Mouse (Mus musculus): ENCODE data around the gene Ncapg2. TPM values are rescaled to one million over a fixed set of nuclear protein-coding genes. Genes with fewer than 3 reads are reported as not detected.

The Ncapg2 gene
- total RNA-seq (2015) (67.6 and 80.3 TPM in 2 replicates), total RNA-seq (2017) (102 and 135 TPM in 2 replicates)

DNA sequence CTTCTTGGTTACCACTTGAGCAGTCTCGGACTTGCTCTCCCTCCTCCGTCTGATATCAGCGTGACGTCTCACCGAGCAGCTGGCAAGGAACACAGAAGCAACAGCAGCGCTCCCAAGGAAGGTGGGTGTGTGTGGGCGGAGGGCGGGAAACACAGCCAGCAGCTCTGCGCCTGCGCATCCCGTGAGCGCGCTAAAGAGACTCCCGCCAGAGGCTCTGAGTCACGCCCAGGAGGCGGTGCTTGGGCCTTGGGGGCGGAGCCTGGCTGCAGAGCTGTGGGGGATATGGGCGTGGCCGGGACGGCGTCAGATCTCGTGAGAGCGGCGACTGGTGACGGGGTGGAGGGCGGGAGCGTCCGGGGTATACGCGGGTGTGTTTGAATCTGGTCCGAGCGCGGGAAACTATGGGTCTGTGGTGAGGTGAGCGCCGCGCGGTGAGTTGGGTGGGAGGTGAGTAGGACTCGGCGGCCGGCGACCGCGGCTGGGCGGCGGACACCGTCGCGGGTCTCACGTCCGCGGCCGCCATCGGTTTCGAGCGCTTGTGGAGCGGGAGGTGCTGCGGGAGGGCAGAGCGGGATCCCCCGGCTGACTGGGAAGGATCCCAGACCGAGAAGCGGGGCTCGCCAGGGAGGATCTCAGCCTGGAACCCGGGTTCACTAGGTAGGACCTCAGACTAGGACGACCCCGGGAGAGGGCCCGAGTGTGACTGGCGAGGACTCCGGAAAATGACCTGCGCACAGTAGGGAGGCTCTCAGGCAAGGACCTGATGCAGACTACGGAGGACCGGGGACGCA is at the start of gene Ncapg2:
TSS of gene Ncapg2 (plus strand) at position 358 of the 791 bp plus-strand sequence.
- ATAC-seq (ENCODE audit: poor library complexity, severe bottlenecking), result peak; percentile 95

DNA sequence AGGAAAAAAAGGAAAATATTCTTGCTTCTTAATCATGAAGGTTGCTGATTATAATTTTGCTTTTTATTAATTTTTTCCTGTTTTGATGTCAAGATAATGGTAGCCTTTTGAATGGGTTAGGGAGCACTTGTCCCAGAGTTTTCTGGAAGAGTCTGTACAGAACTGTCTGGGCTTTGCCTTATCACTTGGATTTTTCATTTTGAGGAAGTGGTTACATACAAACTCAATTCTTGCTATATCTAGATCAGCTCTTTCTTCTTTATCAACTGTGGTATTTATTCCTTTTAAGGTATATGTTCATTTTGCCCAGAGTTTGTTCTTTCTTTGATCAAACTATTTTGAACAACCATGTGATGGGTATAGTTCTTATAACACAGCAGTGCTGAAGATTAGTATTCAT is 43.1 kb upstream of the Ncapg2 start:
- ATAC-seq (ENCODE audit: poor library complexity, severe bottlenecking), result no peak

DNA sequence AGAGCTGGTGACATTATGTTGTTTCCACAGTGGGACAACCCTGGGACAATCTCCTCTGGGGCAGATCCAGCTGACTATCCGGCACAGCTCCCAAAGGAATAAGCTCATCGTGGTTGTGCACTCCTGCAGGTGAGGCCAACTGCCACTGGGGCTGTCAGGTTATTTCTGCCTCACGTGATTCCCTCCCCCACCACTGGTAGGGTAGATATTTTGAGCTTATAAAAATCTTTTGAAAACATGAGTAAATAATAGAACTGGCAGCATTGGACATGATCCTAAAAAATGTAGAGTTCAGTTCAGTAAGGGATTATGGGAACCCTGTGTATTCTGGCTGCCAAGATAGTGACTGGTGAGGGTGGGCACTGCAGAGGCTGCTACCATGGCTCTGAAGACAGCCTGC is 38.3 kb upstream of the Ncapg2 start:
- no peak for ATAC-seq (ENCODE audit: poor library complexity, severe bottlenecking)

DNA sequence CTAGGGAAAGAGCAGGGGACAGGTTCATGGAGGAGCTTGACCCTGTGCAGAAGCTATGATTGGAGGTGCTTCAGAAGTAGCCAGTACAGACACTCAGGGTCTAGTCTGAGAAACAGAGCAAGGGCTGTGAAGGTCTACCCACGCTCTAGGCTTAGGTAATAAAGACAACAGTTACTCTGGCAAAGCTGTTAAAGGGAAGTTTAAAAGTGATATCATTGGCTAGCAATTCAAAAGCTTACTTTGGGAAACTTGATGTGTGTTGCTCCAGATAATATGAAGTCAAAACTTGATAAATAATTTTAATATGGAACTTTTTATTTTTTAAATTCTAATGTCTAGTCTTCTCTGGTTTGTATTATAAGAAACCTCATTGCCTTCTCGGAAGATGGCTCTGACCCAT is 37.9 kb upstream of the Ncapg2 start:
- no peak for ATAC-seq (ENCODE audit: poor library complexity, severe bottlenecking)

DNA sequence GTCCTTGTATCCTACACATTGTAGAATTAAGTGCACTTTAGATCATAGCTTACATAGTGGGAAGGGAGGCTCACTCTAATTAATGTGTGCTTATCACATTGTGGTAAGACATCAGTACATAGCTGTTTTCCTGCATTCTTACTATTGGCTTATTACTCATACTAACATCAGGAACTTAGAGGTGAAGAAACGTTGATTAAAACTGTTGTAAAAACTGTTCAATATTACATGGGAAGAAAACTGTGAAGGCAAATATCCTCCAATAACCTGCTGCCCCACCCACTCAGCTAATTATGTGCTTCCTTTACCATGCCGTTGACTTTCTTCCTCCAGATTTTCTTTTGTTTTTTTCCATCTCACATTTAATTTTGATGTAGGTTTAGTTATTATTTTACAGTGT is 36.3 kb upstream of the Ncapg2 start:
- no peak for ATAC-seq (ENCODE audit: poor library complexity, severe bottlenecking)

DNA sequence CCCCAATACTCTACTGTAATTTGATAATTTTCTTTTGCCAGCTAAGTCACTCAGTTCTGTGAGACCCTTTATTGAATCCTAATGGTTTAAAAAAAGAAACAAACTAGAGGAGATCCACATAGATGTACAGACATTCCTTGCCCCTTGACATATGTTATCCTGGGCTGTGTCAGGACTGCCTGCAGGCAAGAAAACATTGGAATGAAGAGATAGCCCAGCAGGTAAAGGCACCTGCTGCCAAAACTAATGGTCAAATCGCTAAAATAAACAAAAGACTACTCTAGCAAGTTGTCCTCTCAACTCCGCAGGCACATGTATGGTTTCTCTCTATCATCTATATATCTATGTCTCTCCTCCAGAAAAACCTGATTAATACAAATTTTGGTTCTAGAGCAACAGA is 22.1 kb upstream of the Ncapg2 start:
- no peak for ATAC-seq (ENCODE audit: poor library complexity, severe bottlenecking)

DNA sequence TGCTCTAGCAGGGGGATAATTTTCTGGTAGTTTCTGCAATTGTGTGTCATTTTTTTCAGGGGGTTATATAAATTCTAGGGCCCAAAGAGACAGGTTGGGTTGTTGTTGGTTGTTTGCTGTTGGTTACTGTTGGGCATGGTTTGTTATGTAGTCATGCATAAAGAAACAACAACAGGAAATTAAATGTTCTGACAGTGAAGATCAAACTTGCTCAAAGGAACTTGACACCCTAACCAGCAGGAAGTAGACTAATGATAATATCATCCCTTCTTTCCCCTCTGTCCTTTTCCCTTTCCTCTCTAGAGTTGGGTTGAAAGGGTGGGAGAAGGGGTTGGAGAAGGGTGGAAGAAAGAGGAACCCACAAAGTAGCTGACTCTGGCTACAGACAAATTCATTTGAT is 21.2 kb upstream of the Ncapg2 start:
- ATAC-seq (ENCODE audit: poor library complexity, severe bottlenecking), result no peak

DNA sequence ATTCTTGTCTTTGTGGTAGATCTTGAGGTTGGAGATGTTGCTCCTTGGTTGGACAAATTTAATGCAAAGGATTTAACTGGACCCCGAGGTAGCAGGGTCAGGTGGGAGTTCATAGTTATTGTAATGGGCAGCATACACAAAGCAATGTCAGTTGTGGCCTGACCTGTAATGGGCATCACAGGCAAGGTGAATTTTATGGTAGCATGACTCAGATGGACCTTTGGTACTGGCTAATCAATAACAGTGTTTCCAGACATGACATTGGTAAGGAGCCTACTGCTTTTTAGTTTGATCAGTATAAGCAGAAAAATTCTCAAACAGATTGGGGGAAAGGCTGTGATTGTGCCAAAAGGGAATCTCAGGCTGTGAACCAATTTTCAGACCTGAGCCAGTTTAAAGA is 18.4 kb upstream of the Ncapg2 start:
- no peak for ATAC-seq (ENCODE audit: poor library complexity, severe bottlenecking)

DNA sequence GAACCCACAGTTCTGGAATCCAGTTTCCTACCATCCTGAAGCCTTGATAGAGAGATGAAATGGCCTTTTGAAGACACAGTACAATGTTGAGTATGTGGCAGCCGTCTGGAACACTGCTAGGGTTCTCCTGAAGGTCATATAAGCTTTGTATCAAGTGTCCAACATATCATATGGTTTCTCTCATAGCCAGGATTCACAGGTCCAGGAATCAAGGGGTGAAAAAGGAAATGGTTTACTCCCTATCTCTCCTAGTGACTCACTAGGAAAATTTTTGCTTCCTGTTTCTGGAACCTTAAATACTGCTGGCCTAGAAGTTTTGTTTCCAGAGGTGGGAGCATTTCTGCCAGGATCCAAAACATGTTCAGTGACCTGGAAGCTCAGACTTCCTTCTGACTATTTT is 15.3 kb upstream of the Ncapg2 start:
- no peak for ATAC-seq (ENCODE audit: poor library complexity, severe bottlenecking)

DNA sequence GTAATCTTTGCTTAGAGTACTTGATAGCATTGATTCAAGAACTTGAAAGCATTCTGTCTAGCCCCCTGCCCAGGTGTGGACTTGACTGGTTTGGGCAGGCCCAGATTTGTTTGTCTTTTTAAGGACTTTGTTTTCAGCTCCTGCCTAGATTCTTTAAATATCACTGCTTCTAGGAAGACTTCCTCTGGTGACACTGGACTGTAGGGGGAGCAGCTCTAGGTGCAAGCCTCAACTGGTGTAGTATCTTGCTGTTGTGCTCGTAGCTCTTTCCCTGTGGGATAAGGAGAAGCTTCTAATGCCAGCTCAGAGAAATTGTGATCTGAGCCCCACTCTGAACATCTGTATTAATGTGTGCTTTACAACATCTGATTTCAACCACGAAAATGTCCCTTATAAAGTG is 10.9 kb upstream of the Ncapg2 start:
- ATAC-seq (ENCODE audit: poor library complexity, severe bottlenecking), result no peak

DNA sequence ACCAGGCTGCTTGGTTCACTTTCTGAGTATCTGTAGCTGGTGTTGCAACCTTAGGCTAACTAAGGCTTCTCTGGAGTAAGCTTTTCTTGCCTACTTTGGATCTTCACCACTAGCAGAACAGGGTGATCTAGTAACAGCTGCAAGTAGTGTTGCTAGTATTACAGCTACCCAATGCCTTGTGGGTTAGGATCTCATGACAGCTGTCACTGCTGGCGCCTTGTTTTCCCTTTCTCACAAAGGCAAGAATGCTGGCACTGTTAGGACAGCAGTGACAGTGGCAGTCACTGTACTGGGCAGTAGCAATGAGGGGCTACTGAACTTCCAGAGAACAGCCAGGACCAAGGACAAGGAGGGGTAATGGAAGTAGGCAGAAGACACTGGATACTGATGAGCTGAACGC is 9.9 kb upstream of the Ncapg2 start:
- no peak for ATAC-seq (ENCODE audit: poor library complexity, severe bottlenecking)

DNA sequence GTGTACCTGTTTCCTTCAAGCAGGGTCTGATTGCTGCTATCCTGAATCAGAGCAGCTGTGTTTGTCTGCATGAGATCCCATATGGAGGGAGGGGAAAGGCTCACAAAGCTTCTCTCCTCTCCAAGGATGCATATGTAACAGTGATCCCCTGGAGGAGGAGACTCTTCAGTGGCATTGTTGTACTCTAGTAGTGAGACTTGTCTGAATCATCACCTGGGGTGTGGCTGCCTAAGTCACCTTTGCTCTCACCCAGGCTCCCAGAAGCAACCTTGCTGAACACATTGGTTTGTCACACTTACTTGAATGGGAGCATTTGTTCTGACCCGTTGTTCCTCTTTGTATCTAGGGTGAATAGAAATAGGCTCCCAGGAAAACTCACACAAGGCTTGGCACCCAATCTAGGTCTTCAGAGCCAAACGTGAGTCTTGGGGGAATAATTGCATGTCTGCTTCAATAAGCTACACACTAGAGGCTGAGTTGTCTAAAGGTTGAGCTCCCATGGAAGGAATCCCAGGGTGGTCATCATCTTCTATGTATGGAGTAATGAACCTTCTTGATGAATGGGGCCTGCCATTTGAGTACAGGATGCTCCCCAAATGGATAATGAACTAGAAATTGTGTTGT is 9.0 kb upstream of the Ncapg2 start:
- ATAC-seq (ENCODE audit: poor library complexity, severe bottlenecking), result no peak

DNA sequence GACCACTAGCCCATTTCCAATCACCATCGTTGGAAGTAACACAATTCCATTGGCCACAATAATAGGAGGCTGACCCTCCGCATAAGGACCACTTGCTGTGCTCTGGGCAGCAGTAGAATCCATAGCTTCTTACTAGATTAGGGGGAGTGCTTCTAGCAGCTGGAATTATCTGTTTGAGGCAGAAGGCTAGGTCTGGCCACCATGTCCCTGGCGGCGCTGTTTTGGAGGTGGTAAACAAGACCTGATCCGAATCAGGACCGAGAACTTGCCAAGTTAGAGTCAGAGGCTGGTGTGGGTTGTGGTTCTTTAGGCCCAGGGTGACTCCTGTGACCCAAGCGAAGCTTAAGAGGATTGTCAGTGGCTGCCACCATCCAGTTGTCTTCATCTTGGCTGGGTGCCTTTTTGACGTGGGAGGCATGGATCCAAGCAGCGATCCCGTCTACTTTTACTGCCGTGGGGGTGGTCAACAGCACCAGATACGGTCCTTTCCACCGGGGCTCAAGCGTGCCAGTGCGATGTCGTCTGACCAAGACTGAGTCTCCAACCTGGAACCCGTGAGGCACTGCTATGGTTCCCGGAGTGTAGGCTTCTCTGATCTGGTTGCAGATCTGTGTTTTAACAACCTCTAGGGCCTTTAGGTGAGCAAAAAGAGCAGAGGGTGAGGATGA is 1.1 kb upstream of the Ncapg2 start:
- no peak for ATAC-seq (ENCODE audit: poor library complexity, severe bottlenecking)

DNA sequence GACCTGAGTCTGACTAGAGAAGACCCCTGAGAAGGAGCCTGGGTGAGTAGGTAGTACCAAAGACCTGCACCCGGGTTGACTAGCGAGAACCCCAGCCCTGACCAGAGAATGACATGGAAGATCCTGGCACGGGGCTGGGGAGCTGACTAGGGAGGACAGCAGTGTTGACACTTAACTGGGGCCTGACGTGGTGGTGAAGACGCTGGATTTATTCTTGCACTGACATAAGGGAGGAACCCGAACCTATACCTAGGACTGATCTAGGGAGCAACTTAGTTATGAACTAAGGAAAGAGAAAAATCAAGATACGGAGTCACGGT is 594 bp downstream of the Ncapg2 start:
- peak; percentile 13 for ATAC-seq (ENCODE audit: poor library complexity, severe bottlenecking)

DNA sequence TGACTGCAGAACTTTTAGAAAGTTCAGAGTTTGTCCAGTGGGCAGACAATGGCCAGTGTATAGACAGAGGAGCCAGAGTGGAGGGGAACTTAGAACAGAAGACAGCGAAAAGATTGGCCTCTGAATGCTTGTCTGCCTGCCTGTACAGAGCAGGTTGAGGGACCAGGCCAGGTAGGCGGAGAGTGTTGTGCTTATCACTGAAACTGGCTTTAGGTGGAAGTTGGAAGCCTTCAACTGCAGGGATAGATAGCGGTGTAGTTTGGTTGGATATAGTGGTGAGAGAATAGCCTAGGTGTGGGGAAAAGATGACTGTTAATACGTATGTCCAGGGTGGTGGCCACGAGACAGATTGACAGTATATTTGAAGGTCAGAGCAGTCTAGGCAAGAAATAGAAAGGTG is 2.7 kb downstream of the Ncapg2 start:
- ATAC-seq (ENCODE audit: poor library complexity, severe bottlenecking), result no peak

DNA sequence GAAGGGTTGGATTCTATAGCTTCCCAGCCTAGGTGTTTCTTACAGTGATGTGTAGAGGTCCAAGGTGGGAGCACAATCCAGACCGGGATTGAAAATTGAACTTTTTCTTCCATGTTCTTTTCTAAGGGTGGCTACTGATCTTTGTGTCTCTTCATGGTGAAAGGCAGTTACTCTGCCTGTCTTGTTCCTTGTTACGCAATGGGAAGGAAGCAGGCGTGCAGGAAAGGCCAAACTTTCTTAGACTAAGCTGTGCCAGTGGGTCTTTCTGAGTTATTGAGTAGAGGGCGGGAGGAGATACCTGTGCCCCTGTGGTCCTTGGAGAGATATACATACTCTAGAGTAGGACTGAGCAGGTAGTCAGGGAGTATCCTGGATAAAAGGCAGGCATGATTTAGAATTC is 9.7 kb downstream of the Ncapg2 start:
- ATAC-seq (ENCODE audit: poor library complexity, severe bottlenecking), result no peak

DNA sequence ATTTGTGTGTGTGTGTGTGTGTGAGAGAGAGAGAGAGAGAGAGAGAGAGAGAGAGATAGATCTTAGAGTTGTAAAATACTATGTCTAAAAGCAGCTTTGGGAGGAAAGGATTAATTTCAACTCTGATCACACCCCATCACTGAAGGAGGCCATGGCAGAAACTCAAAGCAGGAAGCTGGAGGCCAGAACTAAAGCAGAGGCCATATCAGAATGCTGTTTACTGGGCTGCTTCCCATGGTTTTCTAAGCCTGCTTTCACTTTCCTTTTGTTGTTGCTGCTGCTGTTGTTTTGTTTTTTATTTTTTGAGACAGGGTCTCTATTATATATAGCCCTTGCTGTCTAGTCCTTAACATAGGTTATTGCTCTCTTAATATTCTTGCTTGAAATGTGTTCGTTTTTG is 11.3 kb downstream of the Ncapg2 start:
- ATAC-seq (ENCODE audit: poor library complexity, severe bottlenecking), result no peak

DNA sequence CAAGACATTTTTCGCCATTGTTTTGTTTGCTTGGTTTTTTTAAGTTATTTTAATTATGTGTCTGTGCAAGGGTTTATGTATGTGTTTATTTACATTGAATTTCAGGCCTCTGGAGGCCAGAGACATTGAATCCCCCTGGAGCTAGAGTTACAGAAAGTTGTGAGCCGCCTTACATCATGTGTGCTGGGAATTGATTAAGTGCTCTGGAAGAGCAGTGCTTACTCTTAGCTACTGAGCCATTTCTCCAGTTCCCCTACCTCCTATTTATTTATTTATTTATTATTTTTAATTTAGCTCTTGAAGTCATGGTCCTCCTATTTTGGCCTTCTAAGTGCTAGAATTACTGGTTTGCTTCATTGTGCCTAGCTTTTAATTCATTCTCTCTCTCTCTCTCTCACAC is 16.5 kb downstream of the Ncapg2 start:
- no peak for ATAC-seq (ENCODE audit: poor library complexity, severe bottlenecking)

DNA sequence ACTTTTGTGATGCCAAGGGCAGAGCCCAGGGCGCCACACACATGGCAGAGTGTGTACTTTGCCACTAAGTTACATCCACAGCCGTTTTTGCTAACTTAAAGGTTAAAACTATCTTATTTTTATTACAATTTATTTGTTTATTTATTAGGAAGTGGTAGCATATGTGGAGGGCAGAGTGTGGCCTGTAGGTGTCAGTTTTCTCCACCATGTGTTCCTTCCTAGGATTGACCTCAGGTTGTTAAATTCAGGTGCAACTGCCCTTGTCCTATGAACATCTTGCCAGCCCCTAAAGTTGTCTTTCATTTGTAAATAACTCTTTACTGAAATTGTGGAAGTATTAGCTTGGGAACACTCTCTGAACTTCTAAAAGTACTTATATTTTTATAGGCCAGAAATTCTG is 20.2 kb downstream of the Ncapg2 start:
- no peak for ATAC-seq (ENCODE audit: poor library complexity, severe bottlenecking)

DNA sequence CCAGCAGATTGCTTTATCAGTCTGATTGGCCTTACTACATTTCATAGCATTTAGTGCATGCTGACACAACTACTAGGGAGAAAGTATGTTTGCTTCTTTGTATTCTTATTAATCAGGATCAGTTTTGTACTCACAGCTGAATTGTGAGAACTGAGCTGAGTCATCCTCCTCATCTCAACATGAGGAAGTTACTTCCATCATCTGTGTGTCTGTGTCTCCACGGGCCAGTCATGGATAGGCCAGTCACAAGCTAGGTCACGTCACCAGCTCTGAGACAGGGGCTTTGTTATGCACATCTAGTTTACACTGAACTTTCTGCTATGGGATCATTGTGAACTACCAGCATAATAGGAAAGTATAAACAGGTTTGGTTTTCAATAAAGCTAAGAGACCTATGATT is 28.5 kb downstream of the Ncapg2 start:
- peak; percentile 76 for ATAC-seq (ENCODE audit: poor library complexity, severe bottlenecking)

DNA sequence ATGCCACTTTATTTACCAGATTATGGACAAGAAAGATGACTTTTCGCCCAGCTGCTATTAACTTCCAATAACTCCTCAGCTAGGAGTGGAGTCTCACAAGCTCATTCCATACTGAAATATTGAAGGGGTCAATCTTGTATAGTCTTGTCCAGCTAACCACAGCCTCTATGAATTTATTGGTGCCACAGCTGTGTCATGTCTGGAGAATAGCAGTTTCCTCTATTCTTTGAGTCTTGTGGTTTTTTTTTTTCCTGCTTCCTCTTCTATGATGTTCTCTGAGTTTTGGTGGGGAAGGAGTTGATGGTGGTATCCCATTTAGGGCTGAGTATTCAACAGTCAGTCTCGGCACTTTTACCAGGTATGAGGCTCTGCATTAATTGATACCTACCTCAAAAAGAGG is 30.0 kb downstream of the Ncapg2 start:
- peak; percentile 77 for ATAC-seq (ENCODE audit: poor library complexity, severe bottlenecking)

DNA sequence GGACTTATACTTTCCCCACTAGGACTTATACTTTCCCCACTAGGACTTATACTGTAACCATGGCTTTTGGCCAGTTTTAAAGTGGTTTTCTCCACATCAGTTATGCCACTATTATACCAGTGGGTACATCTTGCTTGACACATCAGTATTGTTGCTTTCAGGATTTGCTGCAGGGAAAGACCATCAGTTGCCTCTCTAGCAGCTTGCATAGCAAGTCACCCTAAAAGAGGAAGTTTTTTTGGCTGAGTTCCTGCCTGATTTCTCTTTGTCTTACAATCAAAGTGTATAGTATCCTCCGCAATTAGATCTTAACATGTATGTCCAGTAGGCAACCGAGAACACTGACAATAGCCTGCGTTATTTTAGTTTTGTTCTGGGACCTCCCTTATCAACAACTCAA is 30.9 kb downstream of the Ncapg2 start:
- peak; percentile 65 for ATAC-seq (ENCODE audit: poor library complexity, severe bottlenecking)

All from megakaryocyte, adult 5-6 weeks (primary cell).